Mouse (Mus musculus) forebrain, postnatal 0 days (tissue): Measurements from ENCODE around the gene Vapb. TPM values are rescaled to one million over a fixed set of nuclear protein-coding genes. Genes with fewer than 3 reads are reported as not detected.

ENCODE experiments used
- ATAC-seq: fragments of 200-750 bp; cut with Nextera tagmentation; 2 replicates; pipeline ENCODE4 v1.8.0; 2017; ENCODE audit warnings: mild to moderate bottlenecking, moderate library complexity
- DNase-seq: peaks from one replicate; pipeline ENCODE4 v3.0.0-alpha.2; 2015
- H3K27ac ChIP-seq: fragments of 300-500 bp; sonication (generic); 2 replicates; pipeline ENCODE4 v1.5.1; 2014; ENCODE audit warnings: low read depth, mild to moderate bottlenecking, antibody characterized with exemption, low read length, moderate library complexity, mixed read lengths
- H3K27me3 ChIP-seq: fragments of 300-500 bp; sonication (generic); 2 replicates; pipeline ENCODE4 v1.6.1; 2014; ENCODE audit warnings: mild to moderate bottlenecking, low read length, mixed read lengths; ENCODE audit not compliant: insufficient read depth
- H3K36me3 ChIP-seq: fragments of 300-500 bp; sonication (generic); 2 replicates; pipeline ENCODE4 v1.6.1; 2014; ENCODE audit warnings: mild to moderate bottlenecking, moderate library complexity; ENCODE audit not compliant: insufficient read depth
- H3K4me1 ChIP-seq: fragments of 300-500 bp; sonication (generic); 2 replicates; pipeline ENCODE4 v1.6.1; 2014; ENCODE audit warnings: antibody characterized with exemption; ENCODE audit not compliant: insufficient read depth
- H3K4me2 ChIP-seq: fragments of 300-500 bp; sonication (generic); 2 replicates; pipeline ENCODE4 v1.6.1; 2014; ENCODE audit warnings: low read depth, mild to moderate bottlenecking, moderate library complexity
- H3K4me3 ChIP-seq: fragments of 300-500 bp; sonication (generic); 2 replicates; pipeline ENCODE4 v1.5.1; 2014; ENCODE audit warnings: low read depth, low read length, mixed read lengths
- H3K9ac ChIP-seq: fragments of 300-500 bp; sonication (generic); 2 replicates; pipeline ENCODE4 v1.6.1; 2014; ENCODE audit warnings: mild to moderate bottlenecking
- H3K9me3 ChIP-seq: fragments of 300-500 bp; sonication (generic); 2 replicates; pipeline ENCODE4 v1.6.1; 2016; ENCODE audit warnings: low read length
- CTCF ChIP-seq: sonication (generic); IDR thresholded peaks from 2 replicates; pipeline ENCODE4 v1.5.1; 2016; ENCODE audit warnings: antibody characterized with exemption, control low read depth, low read depth
- WGBS: fragments of 180-500 bp; shearing (Covaris S2); extraction: QIAGEN DNeasy Blood & Tissue Kit; methylation state at CpG from one replicate; pipeline ENCODE4 v1.1.7; 2014; 5-methylcytosine and 5-hydroxymethylcytosine counted together
- polyA plus RNA-seq: library from polyadenylated mRNA; unstranded; fragments of >200 nt; fragmentation: Nextera tagmentation; extraction: Ambion mirVana; gene quantifications from 2 replicates; pipeline ENCODE4 v1.2.1, GENCODE M21; 2015
- total RNA-seq: library from RNA; depleted of rRNA; stranded (reverse); fragments of >200 nt; gene quantifications from 2 replicates; pipeline ENCODE4 v1.2.3, GENCODE M21; 2014

Gene Vapb
- total and polyA plus RNA-seq, 2 experiments from 2014 or later, result 13.6 to 41.8 TPM

- H3K27ac ChIP-seq, result no peak overlapping the region
- H3K4me2 ChIP-seq, result no peak overlapping the region
- no peaks in the 10 kb centered on the region for H3K9me3 ChIP-seq
- peaks cover 2% of the 10 kb centered on the region; the same call in 1 of the 2 replicates for H3K4me1 ChIP-seq
- WGBS, result 92% methylated on average over 12 of the region's 12 CpGs
- H3K27me3 ChIP-seq, result no peaks in the 10 kb centered on the region
- TF ChIP-seq CTCF, result no peak
- H3K4me3 ChIP-seq, result no peak overlapping the region
- no peak overlapping the region for H3K9ac ChIP-seq
- DNase-seq (no peak), ATAC-seq (no peak)
- H3K36me3 ChIP-seq, result no peaks in the 10 kb centered on the region
Observed at GRCm38 (mm10) chr2:173794018-173794417, 56.7 kb downstream of the Vapb start.

DNA sequence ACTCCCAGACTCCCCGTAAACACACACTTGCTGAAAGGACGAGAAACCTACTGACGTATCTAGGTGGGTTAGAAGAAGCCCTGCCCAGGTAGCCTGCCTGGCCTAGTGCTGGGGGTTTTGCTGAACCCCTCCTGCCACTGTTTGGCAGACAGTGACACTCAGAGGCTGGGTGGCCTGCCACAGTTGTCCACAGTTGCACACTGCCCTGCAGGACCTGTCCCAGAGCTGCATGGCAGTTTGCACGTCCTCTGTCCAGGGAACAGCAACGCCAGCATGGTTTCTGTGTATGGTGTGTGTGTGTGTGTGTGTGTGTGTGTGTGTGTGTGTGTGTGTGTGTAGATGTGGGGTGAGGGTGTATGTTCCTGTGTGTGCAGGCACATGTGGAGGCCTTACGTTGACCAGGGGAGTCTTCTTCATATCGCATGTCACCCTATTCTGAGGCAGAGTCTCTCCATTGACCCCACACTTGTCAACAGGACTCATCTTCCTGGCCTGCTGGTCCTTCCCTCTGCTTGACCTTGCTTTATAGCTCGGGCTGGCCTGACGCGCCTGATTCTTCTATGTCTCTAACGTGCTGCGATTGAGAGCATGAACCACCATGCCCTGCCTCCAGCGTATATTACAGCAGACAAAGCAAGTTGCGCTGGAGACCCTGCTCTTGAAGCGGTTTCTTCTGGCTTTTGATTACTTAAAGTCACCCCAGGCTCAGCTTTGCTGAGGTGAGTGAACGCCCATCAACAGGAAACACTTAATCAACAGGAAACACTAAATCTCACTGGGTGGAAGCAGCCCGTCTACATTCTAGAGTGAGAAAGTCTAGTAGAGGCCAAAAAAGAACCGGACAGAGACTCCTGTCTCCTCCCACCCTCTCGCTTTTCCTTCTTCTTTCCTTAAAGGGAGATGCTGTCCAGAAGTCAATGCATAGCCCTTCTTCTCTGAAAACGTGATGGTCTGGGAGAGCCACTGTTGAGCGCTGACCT, 57.5 kb downstream of the Vapb start:
- H3K4me3 ChIP-seq, result no peak overlapping the region
- no peak overlapping the region for H3K4me2 ChIP-seq
- H3K4me1 ChIP-seq, result peaks cover 2% of the 10 kb centered on the region; the same call in 1 of the 2 replicates
- TF ChIP-seq CTCF, result no peak
- 86% methylated on average over 21 of the region's 21 CpGs for WGBS
- H3K27me3 ChIP-seq, result no peaks in the 10 kb centered on the region
- H3K9ac ChIP-seq, result no peak overlapping the region
- no peaks in the 10 kb centered on the region for H3K36me3 ChIP-seq
- ATAC-seq (no peak), DNase-seq (no peak)
- no peak overlapping the region for H3K27ac ChIP-seq
- H3K9me3 ChIP-seq, result no peaks in the 10 kb centered on the region

DNA sequence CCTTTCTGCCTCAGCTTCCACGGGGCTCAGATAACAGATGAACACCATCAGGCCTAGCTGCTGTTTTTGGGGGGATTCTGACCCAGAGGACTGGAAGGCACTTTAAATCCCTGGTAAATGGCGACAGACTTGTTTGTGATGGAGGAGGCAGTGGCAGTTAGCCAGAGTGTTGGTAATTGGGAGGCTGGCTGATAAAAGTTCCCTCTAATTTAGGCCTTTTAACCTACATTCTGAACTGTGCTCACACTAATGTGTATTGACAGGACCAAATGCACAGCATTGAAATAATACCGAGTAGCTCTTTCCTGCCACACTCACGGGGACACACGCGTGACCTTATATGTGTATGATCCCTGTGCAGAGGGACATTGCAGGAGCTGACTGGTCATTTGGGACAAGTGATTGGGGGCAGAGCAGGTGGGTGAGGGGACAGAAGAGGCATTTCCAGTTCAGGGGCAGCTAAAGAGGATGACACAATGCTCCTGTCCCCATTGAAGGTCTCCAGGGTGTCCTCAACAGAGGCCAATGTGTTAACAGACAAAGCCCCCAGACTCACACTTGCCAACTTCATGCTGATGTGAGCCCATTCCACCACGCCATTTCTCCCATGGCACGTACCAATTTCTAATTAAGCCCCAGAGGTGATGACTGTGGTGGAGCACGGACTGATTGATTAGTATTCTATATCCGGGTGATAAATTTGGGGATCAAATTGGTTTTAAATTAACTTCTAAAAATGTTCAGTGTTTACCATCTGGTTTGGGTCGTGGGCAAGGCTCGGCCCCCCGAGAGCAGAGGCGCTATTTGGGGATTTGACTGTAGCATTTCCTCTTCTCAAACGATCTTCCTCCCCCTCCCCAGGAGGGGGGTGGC, 58.7 kb downstream of the Vapb start:
- Histone ChIP-seq H3K4me1 (no peaks in the 10 kb centered on the region), H3K4me2 (no peak overlapping the region), H3K27me3 (no peaks in the 10 kb centered on the region), H3K4me3 (no peak overlapping the region), H3K36me3 (no peaks in the 10 kb centered on the region), H3K9ac (no peak overlapping the region), H3K9me3 (no peaks in the 10 kb centered on the region), H3K27ac (no peak overlapping the region)
- no peak for DNase-seq
- no peak for TF ChIP-seq CTCF
- 64% methylated on average over 15 of the region's 15 CpGs for WGBS
- no peak for ATAC-seq

DNA sequence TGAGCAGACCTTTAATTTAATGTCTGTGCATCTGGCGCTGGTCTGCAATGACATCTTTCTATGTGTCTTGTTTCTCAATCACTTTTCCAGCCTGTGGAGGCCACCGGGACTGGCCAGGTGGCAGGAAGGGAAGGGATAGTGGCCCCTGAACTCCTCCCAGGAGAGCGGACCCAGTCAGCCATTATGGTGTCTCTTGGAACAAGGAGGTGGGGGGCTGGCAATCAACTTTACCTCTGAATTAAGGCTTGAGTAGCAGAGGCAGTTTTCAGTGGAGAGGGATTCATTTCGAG, 59.3 kb downstream of the Vapb start:
- no peak overlapping the region for H3K27ac ChIP-seq
- WGBS, result 82% methylated on average over 4 of the region's 4 CpGs
- H3K9me3 ChIP-seq, result no peaks in the 10 kb centered on the region

GRCm38 (mm10) chr2:173799513-173799912, 62.2 kb downstream of the Vapb start:
- Histone ChIP-seq H3K36me3 (no peaks in the 10 kb centered on the region), H3K4me3 (no peak overlapping the region), H3K27ac (no peak overlapping the region), H3K4me2 (no peak overlapping the region), H3K9ac (no peak overlapping the region), H3K4me1 (no peaks in the 10 kb centered on the region), H3K27me3 (no peaks in the 10 kb centered on the region), H3K9me3 (no peaks in the 10 kb centered on the region)
- no peak for ATAC-seq
- WGBS, result 89% methylated on average over 1 of the region's 1 CpGs
- DNase-seq, result no peak
- TF ChIP-seq CTCF, result no peak

More for the DNA sequence above, 59.3 kb downstream of the Vapb start:
- DNase-seq, result no peak
- ATAC-seq, result no peak
- Histone ChIP-seq H3K4me2 (no peak overlapping the region), H3K4me3 (no peak overlapping the region), H3K4me1 (no peaks in the 10 kb centered on the region), H3K36me3 (no peaks in the 10 kb centered on the region), H3K9ac (no peak overlapping the region), H3K27me3 (no peaks in the 10 kb centered on the region)
- TF ChIP-seq CTCF, result no peak

DNA sequence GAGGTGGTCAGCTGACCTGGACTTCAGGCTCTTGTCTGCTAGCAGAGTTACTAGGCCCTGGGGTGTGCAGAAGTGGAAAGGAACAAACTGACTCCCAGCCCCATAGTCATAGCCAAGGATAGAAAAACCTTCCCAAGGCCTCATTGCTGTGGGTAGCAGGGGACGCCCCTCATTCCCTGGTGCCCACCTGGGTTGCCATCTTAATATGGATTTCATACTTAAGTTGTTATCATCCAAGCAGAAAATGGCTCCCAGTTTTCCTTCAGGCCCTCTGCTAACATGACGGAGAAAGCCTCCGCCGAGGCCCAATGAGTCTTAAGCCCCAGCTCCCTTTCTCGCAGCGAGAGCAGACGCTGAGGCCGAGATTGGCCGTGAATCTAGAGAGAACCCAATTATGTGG, 63.3 kb downstream of the Vapb start:
- no peak for TF ChIP-seq CTCF
- Histone ChIP-seq H3K27me3 (no peaks in the 10 kb centered on the region), H3K36me3 (no peaks in the 10 kb centered on the region), H3K4me1 (no peaks in the 10 kb centered on the region), H3K4me3 (no peak overlapping the region), H3K9me3 (no peaks in the 10 kb centered on the region), H3K27ac (no peak overlapping the region), H3K4me2 (no peak overlapping the region), H3K9ac (no peak overlapping the region)
- DNase-seq (no peak), ATAC-seq (no peak)
- 81% methylated on average over 9 of the region's 9 CpGs for WGBS
